Mouse (Mus musculus) hindbrain, embryonic 13.5 days (tissue): ENCODE measurements around the gene Ces2e. TPM values are rescaled to one million over a fixed set of nuclear protein-coding genes. Genes with fewer than 3 reads are reported as not detected.

Source experiments
- ATAC-seq: fragments of 200-750 bp; cut with Nextera tagmentation; 2 replicates; pipeline ENCODE4 v1.8.0; 2017; ENCODE audit warnings: moderate TSS enrichment; ENCODE audit not compliant: low FRiP score
- H3K27ac ChIP-seq: fragments of 300-500 bp; sonication (generic); 2 replicates; pipeline ENCODE4 v1.5.1; 2015; ENCODE audit warnings: inconsistent platforms, mild to moderate bottlenecking, moderate library complexity
- H3K27me3 ChIP-seq: fragments of 300-500 bp; sonication (generic); 2 replicates; pipeline ENCODE4 v1.6.1; 2015; ENCODE audit warnings: mild to moderate bottlenecking, inconsistent platforms
- H3K36me3 ChIP-seq: fragments of 300-500 bp; sonication (generic); 2 replicates; pipeline ENCODE4 v1.6.1; 2015; ENCODE audit warnings: mild to moderate bottlenecking, inconsistent platforms
- H3K4me1 ChIP-seq: fragments of 300-500 bp; sonication (generic); replicated peaks from 2 replicates; pipeline ENCODE4 v1.6.1; 2015; ENCODE audit warnings: inconsistent platforms
- H3K4me2 ChIP-seq: fragments of 300-500 bp; sonication (generic); 2 replicates; pipeline ENCODE4 v1.6.1; 2015; ENCODE audit warnings: inconsistent platforms, mild to moderate bottlenecking, moderate library complexity
- H3K4me3 ChIP-seq: fragments of 300-500 bp; sonication (generic); 2 replicates; pipeline ENCODE4 v1.5.1; 2015; ENCODE audit warnings: mild to moderate bottlenecking, inconsistent platforms
- H3K9ac ChIP-seq: fragments of 300-500 bp; sonication (generic); 2 replicates; pipeline ENCODE4 v1.6.1; 2015; ENCODE audit warnings: mild to moderate bottlenecking, inconsistent platforms
- H3K9me3 ChIP-seq: fragments of 300-500 bp; sonication (generic); 2 replicates; pipeline ENCODE4 v1.6.1; 2016; ENCODE audit warnings: inconsistent platforms
- WGBS: fragments of 180-500 bp; shearing (Covaris S2); methylation state at CpG from one replicate; pipeline ENCODE4 v1.1.7; 2015; 5-methylcytosine and 5-hydroxymethylcytosine counted together
- polyA plus RNA-seq: library from polyadenylated mRNA; unstranded; fragments of >200 nt; fragmentation: Nextera tagmentation; extraction: Ambion mirVana; gene quantifications from 2 replicates; pipeline ENCODE4 v1.2.1, GENCODE M21; 2015

Ces2e gene
- polyA plus RNA-seq, 1 experiment from 2014 or later: not detected

- Histone ChIP-seq H3K36me3 (no peaks in the 10 kb centered on the region), H3K27ac (no peak overlapping the region), H3K4me3 (no peak overlapping the region), H3K9ac (no peak overlapping the region), H3K4me2 (no peak overlapping the region), H3K4me1 (no peaks in the 10 kb centered on the region), H3K27me3 (no peaks in the 10 kb centered on the region), H3K9me3 (no peaks in the 10 kb centered on the region)
- no peak for ATAC-seq
- 87% methylated on average over 4 of the region's 4 CpGs for WGBS
Observed at GRCm38 (mm10) chr8:104963375-104963894, 37.4 kb downstream of the Ces2e start.

DNA sequence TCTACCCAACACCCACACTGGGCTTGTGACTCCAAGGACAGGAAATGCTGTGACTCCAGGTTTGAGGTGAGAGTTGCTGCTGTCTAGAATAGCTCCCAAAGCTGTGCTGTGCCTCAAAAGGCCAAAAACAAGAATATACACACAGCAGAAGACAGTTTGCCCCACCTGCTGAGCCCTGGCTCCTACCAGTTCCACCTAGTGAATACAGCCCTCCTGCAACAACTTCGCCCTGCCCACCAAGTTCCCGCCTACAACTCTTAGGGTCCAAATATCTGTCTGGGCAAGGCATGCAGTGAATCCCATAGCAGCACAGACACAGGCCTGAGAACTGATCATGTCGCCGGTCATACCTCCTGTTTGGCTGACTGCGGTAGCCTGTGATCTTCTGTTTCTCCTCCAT, 58.1 kb downstream of the Ces2e start:
- H3K4me1 ChIP-seq: no peaks in the 10 kb centered on the region
- peaks cover 16% of the 10 kb centered on the region for H3K9me3 ChIP-seq
- H3K4me3 ChIP-seq: no peak overlapping the region
- H3K4me2 ChIP-seq: no peak overlapping the region
- no peak for ATAC-seq
- no peak overlapping the region for H3K27ac ChIP-seq
- no peaks in the 10 kb centered on the region for H3K27me3 ChIP-seq
- no peak overlapping the region for H3K9ac ChIP-seq
- WGBS: 92% methylated on average over 5 of the region's 5 CpGs
- no peaks in the 10 kb centered on the region for H3K36me3 ChIP-seq

Other genes with a start within 250 kb of the Ces2e start
- gene Ces2a, start 192.3 kb upstream of the Ces2e start, polyA plus RNA-seq: not detected in 2 replicates
- gene Ces2b, start 94.7 kb upstream of the Ces2e start, polyA plus RNA-seq: 0.30 and 0.38 TPM in 2 replicates
- gene Ces2c, start 79.2 kb upstream of the Ces2e start, polyA plus RNA-seq: not detected in 2 replicates
- gene Ces2f, start 21.1 kb downstream of the Ces2e start, polyA plus RNA-seq: not detected in 2 replicates
- not detected in 2 replicates for gene Ces2g, start 35.5 kb downstream of the Ces2e start, polyA plus RNA-seq
- not detected in 2 replicates for gene Ces2h, start 74.6 kb downstream of the Ces2e start, polyA plus RNA-seq
- gene Ces3a, start 122.3 kb downstream of the Ces2e start, polyA plus RNA-seq: not detected in 2 replicates
- gene Ces3b, start 157.5 kb downstream of the Ces2e start, polyA plus RNA-seq: not detected in 2 replicates
- not detected in 2 replicates for gene Ces4a, start 205.5 kb downstream of the Ces2e start, polyA plus RNA-seq
- gene Cbfb, start 244.4 kb downstream of the Ces2e start, polyA plus RNA-seq: 33.0 and 35.6 TPM in 2 replicates